Mouse (Mus musculus) cerebellum, adult 2 months (tissue): ENCODE data around the gene Gm11627.

Experiments
- CTCF ChIP-seq: fragments of 200-500 bp; IDR thresholded peaks from 2 replicates; pipeline ENCODE4 v1.5.1; 2011; ENCODE audit warnings: low read depth, mild to moderate bottlenecking, control low read depth, low read length, moderate library complexity, borderline replicate concordance; ENCODE audit not compliant: insufficient read depth
- POLR2A ChIP-seq: fragments of 200-500 bp; IDR thresholded peaks from 2 replicates; pipeline ENCODE4 v1.6.1; 2011; ENCODE audit warnings: low read length, control low read depth, borderline replicate concordance; ENCODE audit not compliant: insufficient read depth

DNA sequence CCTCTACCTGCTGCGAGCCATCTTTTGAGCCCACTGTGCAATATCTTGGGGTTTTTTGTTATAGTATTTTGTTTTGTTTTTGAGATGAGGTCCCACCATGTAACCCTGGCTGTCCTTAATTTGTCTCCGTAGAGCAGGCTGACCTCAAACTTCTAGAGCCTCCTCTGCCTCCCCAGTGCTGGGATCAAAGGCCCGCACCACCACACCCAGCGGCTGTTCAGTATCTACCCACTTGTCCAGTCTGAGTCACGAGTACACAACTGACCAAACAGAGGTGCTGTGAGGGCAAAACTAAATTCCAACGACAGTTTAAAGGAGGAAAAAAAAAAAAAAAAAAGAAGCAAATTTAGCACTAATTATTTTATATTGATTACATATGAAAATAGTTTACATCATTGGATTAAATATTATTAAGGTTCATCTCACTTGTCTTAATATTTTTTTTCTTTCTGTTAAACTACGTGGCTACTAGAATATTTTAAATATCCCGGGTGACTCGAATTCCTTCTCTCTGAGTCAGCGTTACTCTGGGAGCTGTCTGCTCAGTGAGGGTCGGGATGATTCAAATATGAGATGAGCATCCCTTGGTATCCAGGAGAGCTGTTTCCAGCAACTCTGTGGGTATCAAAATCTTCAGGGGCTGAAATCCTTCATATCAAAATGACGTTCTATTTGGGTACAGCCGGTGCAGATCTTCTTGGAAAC is 3.1 kb downstream of the Gm11627 start:
- TF ChIP-seq POLR2A, result no peak
- no peak for TF ChIP-seq CTCF
